Mouse (Mus musculus) lung, embryonic 16.5 days (tissue): ENCODE data around the gene Serpinf1. TPM values are rescaled to one million over a fixed set of nuclear protein-coding genes. Genes with fewer than 3 reads are reported as not detected.

Source experiments
- ATAC-seq: fragments of 200-750 bp; cut with Nextera tagmentation; 2 replicates; pipeline ENCODE4 v1.8.0; 2017; ENCODE audit warnings: low read depth, mild to moderate bottlenecking, moderate library complexity
- H3K27ac ChIP-seq: fragments of 300-500 bp; sonication (generic); 2 replicates; pipeline ENCODE4 v1.5.1; 2014; ENCODE audit warnings: mild to moderate bottlenecking, control low read depth, low read length
- H3K27me3 ChIP-seq: fragments of 300-500 bp; sonication (generic); 2 replicates; pipeline ENCODE4 v1.6.1; 2014; ENCODE audit warnings: low read depth, low read length, mixed read lengths; ENCODE audit not compliant: control insufficient read depth, insufficient read depth
- H3K36me3 ChIP-seq: fragments of 300-500 bp; sonication (generic); 2 replicates; pipeline ENCODE4 v1.6.1; 2014; ENCODE audit warnings: low read length; ENCODE audit not compliant: control insufficient read depth, insufficient read depth
- H3K4me1 ChIP-seq: fragments of 300-500 bp; sonication (generic); replicated peaks from 2 replicates; pipeline ENCODE4 v1.6.1; 2014; ENCODE audit warnings: low read length, mixed read lengths; ENCODE audit not compliant: control insufficient read depth, insufficient read depth
- H3K4me2 ChIP-seq: fragments of 300-500 bp; sonication (generic); 2 replicates; pipeline ENCODE4 v1.6.1; 2014; ENCODE audit warnings: low read depth, low read length, control low read depth
- H3K4me3 ChIP-seq: fragments of 300-500 bp; sonication (generic); 2 replicates; pipeline ENCODE4 v1.5.1; 2014; ENCODE audit warnings: mild to moderate bottlenecking, low read length, control low read depth
- H3K9ac ChIP-seq: fragments of 300-500 bp; sonication (generic); 2 replicates; pipeline ENCODE4 v1.6.1; 2014; ENCODE audit warnings: low read length, control low read depth
- H3K9me3 ChIP-seq: fragments of 300-500 bp; sonication (generic); 2 replicates; pipeline ENCODE4 v1.6.1; 2016; ENCODE audit warnings: low read length; ENCODE audit not compliant: control insufficient read depth
- WGBS: fragments of 180-500 bp; shearing (Covaris S2); extraction: QIAGEN DNeasy Blood & Tissue Kit; methylation state at CpG from one replicate; pipeline ENCODE4 v1.1.7; 2014; 5-methylcytosine and 5-hydroxymethylcytosine counted together
- polyA plus RNA-seq: library from polyadenylated mRNA; unstranded; fragments of >200 nt; fragmentation: Nextera tagmentation; extraction: Ambion mirVana; gene quantifications from 2 replicates; pipeline ENCODE4 v1.2.1, GENCODE M21; 2015

The Serpinf1 gene
- polyA plus RNA-seq, 1 experiment from 2014 or later = 61.3 TPM

DNA sequence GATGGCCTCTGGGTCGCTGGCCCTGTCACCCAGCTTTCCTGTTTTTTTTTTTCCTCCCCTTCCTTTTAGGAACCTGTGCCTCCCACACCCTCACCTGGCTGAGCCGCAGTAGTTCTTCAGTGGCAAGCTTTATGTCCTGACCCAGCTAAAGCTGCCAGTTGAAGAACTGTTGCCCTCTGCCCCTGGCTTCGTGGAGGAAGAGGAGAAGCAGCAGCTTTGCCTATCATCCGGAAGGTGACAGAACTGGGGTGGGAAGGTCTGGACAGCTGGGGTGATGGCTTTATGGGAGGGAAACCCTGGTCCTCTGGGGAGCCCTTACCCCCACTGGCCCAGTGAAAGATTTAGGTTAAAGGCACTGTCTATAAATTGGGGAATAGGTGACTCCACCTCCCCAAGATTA is 41.1 kb upstream of the Serpinf1 start:
- peak overlapping the region; percentile 69 for H3K27ac ChIP-seq
- no peak overlapping the region for H3K4me3 ChIP-seq
- WGBS = 42% methylated on average over 4 of the region's 4 CpGs
- peaks cover 4% of the 10 kb centered on the region for H3K9me3 ChIP-seq
- H3K4me1 ChIP-seq = peaks cover 33% of the 10 kb centered on the region
- no peak overlapping the region for H3K4me2 ChIP-seq
- H3K9ac ChIP-seq = no peak overlapping the region
- H3K27me3 ChIP-seq = no peaks in the 10 kb centered on the region
- ATAC-seq = no peak
- peaks cover 5% of the 10 kb centered on the region; the same call in 1 of the 2 replicates for H3K36me3 ChIP-seq

DNA sequence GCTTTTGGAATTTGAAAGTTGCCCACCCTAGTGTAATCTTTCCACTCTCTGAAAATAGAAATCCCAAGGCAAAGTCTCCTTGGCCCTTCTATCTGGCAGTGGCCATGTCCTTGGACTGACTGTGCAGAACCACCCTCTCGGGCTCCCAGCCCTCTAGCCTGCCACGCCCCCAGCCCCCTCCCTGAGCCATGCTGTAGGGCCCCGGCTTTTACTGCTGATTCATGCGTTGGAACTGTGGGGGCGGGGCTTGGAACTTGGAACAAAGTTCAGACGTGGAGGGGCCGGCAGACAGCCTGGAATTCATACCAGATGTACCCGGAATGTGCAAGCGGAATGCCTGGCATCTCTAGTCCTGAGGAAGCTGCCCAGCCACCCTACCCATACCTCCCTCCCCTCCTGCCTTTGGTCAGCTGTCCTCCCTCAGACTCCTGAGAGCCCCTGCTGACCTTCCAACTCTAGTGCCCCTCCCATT is 40.4 kb upstream of the Serpinf1 start:
- WGBS = 1% methylated on average over 9 of the region's 9 CpGs
- H3K27me3 ChIP-seq = no peaks in the 10 kb centered on the region
- H3K4me3 ChIP-seq = peak overlapping the region; percentile 84
- H3K4me1 ChIP-seq = peaks cover 33% of the 10 kb centered on the region
- ATAC-seq = peak; percentile 33
- H3K9ac ChIP-seq = peak overlapping the region; percentile 73
- H3K4me2 ChIP-seq = peak overlapping the region; percentile 98
- H3K27ac ChIP-seq = peak overlapping the region; percentile 69
- H3K36me3 ChIP-seq = peaks cover 5% of the 10 kb centered on the region; the same call in 1 of the 2 replicates
- H3K9me3 ChIP-seq = peaks cover 4% of the 10 kb centered on the region

DNA sequence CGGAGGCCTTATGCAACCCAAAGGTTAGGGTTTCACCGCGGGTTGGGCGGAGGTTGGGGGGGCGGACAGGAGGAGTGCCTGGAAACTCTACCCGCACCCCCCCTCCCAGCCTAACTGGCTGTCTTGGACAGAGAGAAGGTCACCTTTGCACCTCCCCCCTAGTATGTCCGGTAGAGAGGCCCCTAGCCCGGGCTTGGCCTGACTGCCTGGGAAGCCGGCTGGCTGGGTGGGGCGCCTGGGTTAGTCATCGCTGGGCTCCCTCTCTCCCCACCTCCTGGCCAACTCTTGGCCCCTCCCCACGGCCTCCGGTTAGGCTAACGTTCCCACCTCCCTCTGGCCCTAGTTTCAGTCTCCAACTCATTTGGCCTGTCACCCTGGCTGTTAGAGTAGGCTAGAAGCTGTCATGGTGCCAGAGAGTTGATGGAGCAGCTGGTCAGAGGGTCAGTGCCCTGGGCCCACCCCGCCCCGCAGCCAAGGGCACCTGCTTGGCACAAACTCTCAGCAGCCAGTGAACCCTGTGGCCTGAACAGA is 39.8 kb upstream of the Serpinf1 start:
- H3K4me3 ChIP-seq = peak overlapping the region; percentile 84
- WGBS = 3% methylated on average over 14 of the region's 16 CpGs
- H3K27me3 ChIP-seq = no peaks in the 10 kb centered on the region
- peaks cover 5% of the 10 kb centered on the region; the same call in 1 of the 2 replicates for H3K36me3 ChIP-seq
- peak overlapping the region; percentile 73 for H3K9ac ChIP-seq
- H3K4me1 ChIP-seq = peaks cover 30% of the 10 kb centered on the region
- peak overlapping the region; percentile 98 for H3K4me2 ChIP-seq
- H3K27ac ChIP-seq = peak overlapping the region; percentile 69
- H3K9me3 ChIP-seq = peaks cover 4% of the 10 kb centered on the region
- ATAC-seq = no peak

DNA sequence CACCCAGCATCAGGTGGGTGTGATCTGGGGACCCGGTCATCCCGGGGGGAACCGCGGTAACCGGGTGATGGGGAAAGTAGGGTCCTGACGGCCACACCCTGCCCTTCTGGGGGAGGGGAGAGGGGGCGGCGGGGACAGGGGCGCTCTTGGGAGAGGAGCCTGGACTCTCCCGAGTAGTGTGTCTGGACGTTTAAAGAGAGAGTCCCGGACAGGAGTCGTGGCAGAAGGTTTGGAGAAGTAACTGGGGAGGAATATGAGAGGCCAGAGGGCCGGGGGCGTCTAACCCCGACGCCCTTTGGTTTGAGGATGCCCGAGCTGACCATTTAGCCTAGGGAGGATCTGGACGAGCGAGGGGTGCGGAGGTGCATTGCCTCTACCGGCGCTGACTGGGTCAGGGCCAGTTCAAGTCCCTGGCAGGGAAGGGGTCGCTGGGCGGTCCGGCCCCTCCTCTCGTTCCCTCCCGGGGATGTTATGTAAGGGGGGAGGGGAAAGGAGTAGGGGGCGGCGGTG is 39.3 kb upstream of the Serpinf1 start:
- Histone ChIP-seq H3K36me3 (peaks cover 4% of the 10 kb centered on the region; the same call in 1 of the 2 replicates), H3K27me3 (no peaks in the 10 kb centered on the region), H3K4me3 (peak overlapping the region; percentile 84), H3K4me2 (peak overlapping the region; percentile 98), H3K9ac (peak overlapping the region; percentile 73), H3K9me3 (peaks cover 3% of the 10 kb centered on the region), H3K27ac (peak overlapping the region; percentile 69), H3K4me1 (peaks cover 30% of the 10 kb centered on the region)
- 1% methylated on average over 30 of the region's 30 CpGs for WGBS
- peak; percentile 1; the same call in 1 of the 2 replicates for ATAC-seq

DNA sequence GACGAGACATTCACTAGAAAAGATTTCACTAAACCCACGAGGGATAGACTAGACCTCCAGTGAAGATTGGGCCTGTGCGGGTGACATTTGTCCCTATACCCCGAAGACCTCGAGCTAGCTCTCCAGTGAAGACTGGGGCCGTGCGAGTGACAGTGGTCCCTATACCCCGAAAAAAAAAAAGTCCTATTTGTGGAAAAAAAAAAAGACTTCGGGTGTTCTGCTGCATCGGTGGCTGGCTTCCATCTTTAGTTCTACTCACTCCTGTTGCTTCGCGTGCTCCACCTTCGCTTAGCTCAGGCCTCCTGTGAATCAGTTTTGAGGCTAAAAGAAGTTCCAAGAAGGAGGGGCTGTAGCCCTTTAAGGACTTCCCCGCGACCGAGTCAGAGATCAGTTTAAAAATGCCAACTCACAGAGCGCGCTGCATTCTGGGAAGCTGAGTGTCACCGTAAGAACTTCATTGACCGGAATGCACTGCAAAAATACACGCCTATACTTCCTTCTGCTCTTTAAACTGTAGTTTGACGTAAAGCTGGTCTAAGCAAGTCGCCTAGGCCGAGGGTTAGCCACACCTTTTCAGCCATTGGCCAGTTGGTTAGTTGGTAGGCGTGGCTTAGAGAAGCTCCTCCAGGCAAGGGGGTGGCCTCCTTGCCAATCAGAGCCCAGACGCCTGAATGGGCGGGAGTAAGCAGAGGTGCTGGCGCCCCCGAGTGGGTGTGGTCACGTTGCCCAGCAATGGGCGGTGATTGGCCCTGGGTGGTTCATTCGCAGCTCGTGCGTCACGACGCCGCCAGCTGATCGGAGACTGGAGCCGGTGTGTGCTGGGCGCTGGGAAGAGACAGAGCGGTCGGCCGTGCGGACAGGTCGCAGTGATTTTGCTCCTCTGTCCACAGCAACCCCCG is 38.6 kb upstream of the Serpinf1 start, which contains the start of gene Tlcd2:
Tlcd2 (plus strand) TSS at position 872 of the 899 bp plus-strand sequence.
- Histone ChIP-seq H3K9ac (peak within 1 kb of the TSS; percentile 75), H3K27ac (peak within 1 kb of the TSS; percentile 99), H3K4me1 (peaks cover 30% of the 10 kb centered on the region), H3K36me3 (peaks cover 3% of the 10 kb centered on the region; the same call in 1 of the 2 replicates), H3K27me3 (no peaks in the 10 kb centered on the region), H3K4me2 (peak within 1 kb of the TSS; percentile 98), H3K4me3 (peak within 1 kb of the TSS; percentile 84), H3K9me3 (no peaks in the 10 kb centered on the region)
- ATAC-seq = peak; percentile 93
- under 1% methylated on average over 46 of the region's 46 CpGs for WGBS

DNA sequence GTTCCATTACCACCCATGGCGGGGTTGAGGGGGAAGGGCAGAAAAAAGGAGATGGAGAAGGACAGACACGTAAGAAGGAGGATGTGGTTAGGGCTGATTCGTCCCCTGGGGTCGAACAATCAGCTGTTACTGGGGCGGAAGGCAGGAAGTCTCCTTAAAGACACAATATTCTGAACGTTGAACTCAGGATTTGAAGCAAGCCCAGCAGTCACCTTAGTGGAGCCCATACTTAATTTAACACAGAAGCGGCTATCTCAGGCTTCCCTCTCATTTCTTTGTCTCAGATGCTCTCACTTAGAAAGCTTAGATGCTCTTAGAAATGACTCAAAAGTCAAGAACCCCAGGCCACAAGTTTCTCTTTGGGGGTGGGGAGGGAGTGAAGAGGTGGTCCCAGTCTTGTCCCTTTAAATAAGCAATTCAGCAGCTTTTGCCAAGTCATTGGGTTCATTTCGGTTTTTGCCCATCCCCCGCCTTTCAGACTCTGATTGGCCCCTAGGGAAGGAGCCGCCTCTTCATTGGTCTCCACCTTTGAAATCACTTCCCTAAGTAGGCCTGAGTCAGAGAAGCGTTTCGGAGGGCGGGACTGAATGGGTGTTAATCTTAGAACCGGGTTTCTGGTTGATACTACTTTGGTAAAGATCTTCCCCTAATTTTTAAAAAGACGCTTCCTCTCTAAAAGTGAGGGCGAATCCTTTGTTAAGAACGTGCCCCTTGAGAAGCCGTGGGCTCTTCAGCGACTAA is 37.8 kb upstream of the Serpinf1 start:
- WGBS = 3% methylated on average over 19 of the region's 19 CpGs
- peak overlapping the region; percentile 56 for H3K4me3 ChIP-seq
- no peaks in the 10 kb centered on the region for H3K9me3 ChIP-seq
- peak overlapping the region; percentile 75 for H3K9ac ChIP-seq
- peak overlapping the region; percentile 95 for H3K4me2 ChIP-seq
- H3K36me3 ChIP-seq = no peaks in the 10 kb centered on the region
- peak overlapping the region; percentile 99 for H3K27ac ChIP-seq
- ATAC-seq = peak; percentile 61
- H3K27me3 ChIP-seq = no peaks in the 10 kb centered on the region
- peaks cover 31% of the 10 kb centered on the region for H3K4me1 ChIP-seq

DNA sequence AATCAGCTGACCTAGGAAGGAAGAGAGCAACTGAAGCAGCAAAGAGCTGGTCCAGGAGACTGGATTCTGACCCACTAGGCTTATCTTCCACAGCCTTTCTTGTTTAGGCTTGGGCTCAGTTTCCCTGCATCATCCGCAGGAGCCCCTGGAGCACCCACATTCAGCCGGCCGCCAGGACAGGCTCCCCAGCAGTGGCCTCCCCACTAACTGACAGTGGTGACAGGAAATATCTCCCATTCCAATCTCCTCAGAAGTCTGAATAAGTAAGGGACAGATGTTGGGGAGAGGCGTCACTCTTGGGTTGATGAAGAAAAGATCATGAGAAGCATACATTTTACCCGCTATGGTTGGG is 37.2 kb upstream of the Serpinf1 start:
- no peak for ATAC-seq
- peak overlapping the region; percentile 56 for H3K4me3 ChIP-seq
- H3K4me2 ChIP-seq = peak overlapping the region; percentile 95
- 14% methylated on average over 5 of the region's 5 CpGs for WGBS
- no peaks in the 10 kb centered on the region for H3K9me3 ChIP-seq
- peak overlapping the region; percentile 64 for H3K9ac ChIP-seq
- no peaks in the 10 kb centered on the region for H3K27me3 ChIP-seq
- H3K27ac ChIP-seq = peak overlapping the region; percentile 99
- H3K4me1 ChIP-seq = peaks cover 36% of the 10 kb centered on the region
- H3K36me3 ChIP-seq = no peaks in the 10 kb centered on the region

DNA sequence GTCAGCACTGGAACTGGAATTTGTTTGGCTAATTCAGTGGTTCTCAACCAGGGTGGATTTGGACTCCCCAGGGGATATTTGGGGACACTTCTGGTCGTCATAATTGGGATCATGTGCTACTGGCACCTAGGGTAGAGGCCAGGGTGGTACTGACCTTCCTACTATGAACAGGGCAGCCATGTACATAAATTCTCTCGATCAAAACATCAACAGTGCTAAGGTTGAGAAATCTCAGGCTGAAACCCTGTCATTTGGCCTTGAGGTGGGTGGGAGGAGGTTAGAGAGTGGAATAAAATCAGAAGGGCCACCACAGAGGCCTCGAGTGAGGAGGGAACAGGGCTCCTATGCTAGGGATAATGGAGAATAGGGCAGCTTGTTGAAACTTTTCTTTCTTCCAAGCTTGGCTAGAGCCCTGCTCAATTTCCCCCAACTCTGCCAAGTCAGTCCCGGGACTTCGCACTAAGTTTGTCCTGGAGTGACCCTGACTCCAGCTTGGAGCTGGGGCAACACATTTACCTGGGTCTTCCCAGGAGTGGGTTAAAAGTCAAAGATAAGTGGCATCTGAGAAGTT is 36.7 kb upstream of the Serpinf1 start:
- Histone ChIP-seq H3K27ac (peak overlapping the region; percentile 99), H3K9ac (no peak overlapping the region), H3K4me3 (no peak overlapping the region), H3K36me3 (no peaks in the 10 kb centered on the region), H3K4me1 (peaks cover 38% of the 10 kb centered on the region), H3K9me3 (no peaks in the 10 kb centered on the region), H3K4me2 (no peak overlapping the region; the same call in 1 of the 2 replicates), H3K27me3 (no peaks in the 10 kb centered on the region)
- 66% methylated on average over 5 of the region's 5 CpGs for WGBS
- no peak for ATAC-seq
